Mouse (Mus musculus) ES-Bruce4 (cell line): ENCODE results near the gene Vmn1r188. TPM values are rescaled to one million over a fixed set of nuclear protein-coding genes. Genes with fewer than 3 reads are reported as not detected.
A peak's percentile ranks its signal among the peaks of the same experiment; 100 is the strongest.
"Not testable (repeated sequence)": the region's sequence is repeated elsewhere in the genome, so short reads cannot be mapped to it uniquely, and the experiment has no call there.

Experiments used
- H3K27ac ChIP-seq: 2 replicates; pipeline ENCODE4 v1.5.1; 2012; ENCODE audit warnings: low read length, inconsistent platforms; ENCODE audit not compliant: insufficient read depth
- H3K27me3 ChIP-seq: 2 replicates; pipeline ENCODE4 v1.6.1; 2012; ENCODE audit warnings: mild to moderate bottlenecking, low read length, inconsistent platforms; ENCODE audit not compliant: control insufficient read depth, poor library complexity, insufficient read depth, severe bottlenecking
- H3K36me3 ChIP-seq: 2 replicates; pipeline ENCODE4 v1.6.1; 2012; ENCODE audit warnings: inconsistent platforms, mild to moderate bottlenecking, low read length, moderate library complexity; ENCODE audit not compliant: control insufficient read depth, poor library complexity, insufficient read depth, severe bottlenecking
- H3K4me1 ChIP-seq: one replicate; pipeline ENCODE4 v1.8.1; 2011; ENCODE audit warnings: low read length; ENCODE audit not compliant: control insufficient read depth, insufficient read depth
- H3K4me3 ChIP-seq: 2 replicates; pipeline ENCODE4 v1.5.1; 2011; ENCODE audit warnings: low read depth, mild to moderate bottlenecking, low read length
- H3K9ac ChIP-seq: 2 replicates; pipeline ENCODE4 v1.6.1; 2012; ENCODE audit warnings: low read depth, mild to moderate bottlenecking, inconsistent platforms; ENCODE audit not compliant: poor library complexity, severe bottlenecking
- H3K9me3 ChIP-seq: replicated peaks from 2 replicates; pipeline ENCODE4 v1.6.1; 2012; ENCODE audit warnings: mild to moderate bottlenecking, low read length, inconsistent platforms; ENCODE audit not compliant: control insufficient read depth, poor library complexity, insufficient read depth, severe bottlenecking
- CTCF ChIP-seq: IDR thresholded peaks from one replicate; pipeline ENCODE4 v1.8.1; 2011; ENCODE audit warnings: low read depth, low read length
- EP300 ChIP-seq: IDR thresholded peaks from 2 replicates; pipeline ENCODE4 v1.6.1; 2011; ENCODE audit warnings: low read depth, low read length; ENCODE audit not compliant: insufficient read depth
- POLR2A ChIP-seq: IDR thresholded peaks from one replicate; pipeline ENCODE4 v1.8.1; 2011; ENCODE audit warnings: low read length; ENCODE audit not compliant: insufficient read depth
- polyA plus RNA-seq: library from polyadenylated mRNA; stranded (reverse); fragments of >200 nt; gene quantifications from 2 replicates; pipeline ENCODE4 v1.2.4, GENCODE M21; 2011; ENCODE audit warnings: low read depth; ENCODE audit not compliant: missing spikeins, insufficient read depth, insufficient read length

The Vmn1r188 gene
- not detected in 2 replicates for polyA plus RNA-seq

GRCm38 (mm10) chr13:22084140-22084539 is at the start of gene Vmn1r188:
Gene Vmn1r188, plus strand, starts transcription at chr13:22084440.
- H3K27me3 ChIP-seq, H3K9me3 ChIP-seq, H3K9ac ChIP-seq, H3K4me1 ChIP-seq, H3K27ac ChIP-seq, H3K36me3 ChIP-seq, H3K4me3 ChIP-seq: not testable (repeated sequence)

- H3K36me3 ChIP-seq = no peaks in the 10 kb centered on the region
- H3K9me3 ChIP-seq = no peaks in the 10 kb centered on the region
- no peaks in the 10 kb centered on the region for H3K27me3 ChIP-seq
- peak overlapping the region; percentile 95 for H3K27ac ChIP-seq
- TF ChIP-seq POLR2A (no peak), CTCF (no peak), EP300 (no peak)
- peak overlapping the region; percentile 99 for H3K9ac ChIP-seq
- peak overlapping the region; percentile 80 for H3K4me3 ChIP-seq
- no peaks in the 10 kb centered on the region for H3K4me1 ChIP-seq
Observed at GRCm38 (mm10) chr13:22034443-22035266, 49.6 kb upstream of the Vmn1r188 start.

GRCm38 (mm10) chr13:22035267-22036148 is 48.7 kb upstream of the Vmn1r188 start, which contains the start of the genes Hist1h2ah and Hist1h2bk:
Gene Hist1h2ah, minus strand, starts transcription at chr13:22035568.
Gene Hist1h2bk, plus strand, starts transcription at chr13:22035870.
- not testable (repeated sequence) for H3K4me1 ChIP-seq, H3K36me3 ChIP-seq, H3K9me3 ChIP-seq, H3K27me3 ChIP-seq
- peak within 1 kb of the TSS; percentile 80 for H3K4me3 ChIP-seq
- peak; percentile 36 for TF ChIP-seq POLR2A
- H3K9ac ChIP-seq = peak within 1 kb of the TSS; percentile 99
- H3K27ac ChIP-seq = peak within 1 kb of the TSS; percentile 98

- TF ChIP-seq POLR2A = peak; percentile 77
- TF ChIP-seq EP300 = no peak
- no peak for TF ChIP-seq CTCF
- no peaks in the 10 kb centered on the region for H3K4me1 ChIP-seq
- H3K36me3 ChIP-seq = no peaks in the 10 kb centered on the region
- no peaks in the 10 kb centered on the region for H3K27me3 ChIP-seq
- H3K9me3 ChIP-seq = no peaks in the 10 kb centered on the region
- peak overlapping the region; percentile 64 for H3K4me3 ChIP-seq
- peak overlapping the region; percentile 98 for H3K27ac ChIP-seq
- H3K9ac ChIP-seq = peak overlapping the region; percentile 98
Observed at GRCm38 (mm10) chr13:22036149-22036956, 47.9 kb upstream of the Vmn1r188 start.

- peak overlapping the region; percentile 98 for H3K9ac ChIP-seq
- H3K27me3 ChIP-seq = no peaks in the 10 kb centered on the region
- TF ChIP-seq EP300 = no peak
- H3K36me3 ChIP-seq = no peaks in the 10 kb centered on the region
- H3K4me3 ChIP-seq = no peak overlapping the region
- H3K9me3 ChIP-seq = no peaks in the 10 kb centered on the region
- no peaks in the 10 kb centered on the region for H3K4me1 ChIP-seq
- H3K27ac ChIP-seq = peak overlapping the region; percentile 98
Observed at GRCm38 (mm10) chr13:22036986-22037385, 47.3 kb upstream of the Vmn1r188 start.
